Comparison of ENCODE assay signal across 8 mouse cellular contexts in the genomic region with DNA sequence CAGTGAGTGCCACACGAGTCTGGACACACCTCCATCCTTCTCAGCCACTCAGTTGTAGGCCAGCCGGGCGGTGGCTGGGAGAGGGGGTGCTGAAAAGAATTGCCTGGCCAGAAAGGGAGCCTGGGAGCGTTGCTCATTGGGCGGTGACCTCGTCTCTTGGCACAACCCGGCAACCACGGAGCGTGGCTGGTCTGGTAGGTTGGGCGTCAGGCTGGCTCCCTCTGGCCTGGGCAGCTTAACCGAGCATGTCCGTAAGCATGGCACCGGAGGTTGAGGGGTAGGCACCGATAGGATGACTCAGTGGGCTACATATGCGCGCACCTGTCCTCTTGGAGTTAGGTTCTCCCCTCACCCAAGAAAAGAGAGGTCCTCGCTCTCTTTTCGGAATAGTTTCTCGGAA. TPM values are rescaled to one million over a fixed set of nuclear protein-coding genes. Genes with fewer than 3 reads are reported as not detected.
DNase-seq lines count a peak whose midpoint lies in the region; ATAC-seq and TF ChIP-seq lines count a peak whose summit lies in the region.

No protein-coding gene starts in this region.

- WGBS in forebrain, embryonic 13.5 days: under 1% methylated on average over 19 of the region's 19 CpGs
- 1% methylated on average over 19 of the region's 19 CpGs for WGBS in lung, embryonic 14.5 days

- H3K36me3 ChIP-seq in forebrain, embryonic 13.5 days (ENCODE audit: poor library complexity, severe bottlenecking): peaks cover 12% of the 10 kb centered on the region
- H3K36me3 ChIP-seq in lung, embryonic 14.5 days (ENCODE audit: insufficient read depth): peaks cover 9% of the 10 kb centered on the region; the same call in 1 of the 2 replicates

- peak overlapping the region; percentile 60 for H3K4me3 ChIP-seq in brown adipose tissue, adult 24 weeks (ENCODE audit: insufficient read depth, low read depth, low read length)
- H3K4me3 ChIP-seq in forebrain, embryonic 13.5 days: peak overlapping the region; percentile 79
- peak overlapping the region; percentile 61 for H3K4me3 ChIP-seq in lung, embryonic 14.5 days (ENCODE audit: low read depth, low read length)

- no peak for ATAC-seq in forebrain, embryonic 13.5 days
- peak; percentile 13; the same call in 1 of the 2 replicates for ATAC-seq in lung, embryonic 14.5 days (ENCODE audit: insufficient read depth)

- TF ChIP-seq CTCF in lung, embryonic 14.5 days (IDR thresholded peaks at IDR 0.05; ENCODE audit: low read depth): no peak

- no peaks in the 10 kb centered on the region for H3K27me3 ChIP-seq in forebrain, embryonic 13.5 days
- H3K27me3 ChIP-seq in lung, embryonic 14.5 days (ENCODE audit: insufficient read depth, low read length): no peaks in the 10 kb centered on the region; the same call in 1 of the 2 replicates

- peaks cover 2% of the 10 kb centered on the region; the same call in 1 of the 2 replicates for H3K4me1 ChIP-seq in brown adipose tissue, adult 24 weeks (ENCODE audit: control insufficient read depth, insufficient read depth, insufficient read length, low read length)
- peaks cover 67% of the 10 kb centered on the region for H3K4me1 ChIP-seq in forebrain, embryonic 13.5 days
- H3K4me1 ChIP-seq in lung, embryonic 14.5 days (ENCODE audit: insufficient read depth): peaks cover 36% of the 10 kb centered on the region

- H3K9me3 ChIP-seq in forebrain, embryonic 13.5 days (replicated peaks): peaks cover 6% of the 10 kb centered on the region
- peaks cover 4% of the 10 kb centered on the region; the same call in 1 of the 2 replicates for H3K9me3 ChIP-seq in lung, embryonic 14.5 days (ENCODE audit: low read depth, low read length)

- peak; percentile 41 for DNase-seq in ES-CJ7 (ENCODE audit: low read depth, low spot score)
- peak; percentile 81 for DNase-seq in heart, postnatal 25 days (ENCODE audit: low spot score)
- peak; percentile 71 to 82 for DNase-seq in layer of hippocampus, adult 8-10 months (ENCODE audit: low spot score in 2 of 2)
- peak; percentile 72 for DNase-seq in lung, embryonic 14.5 days
- DNase-seq in retina, postnatal 1 day: peak; percentile 83
- no peak for DNase-seq in c-Kit-positive CD71-positive TER-119-positive erythroid progenitor cells, embryonic 14.5 days (ENCODE audit: low spot score)

- H3K4me2 ChIP-seq in forebrain, embryonic 13.5 days: peak overlapping the region; percentile 88
- peak overlapping the region; percentile 83 for H3K4me2 ChIP-seq in lung, embryonic 14.5 days

- H3K9ac ChIP-seq in forebrain, embryonic 13.5 days: peak overlapping the region; percentile 97
- H3K9ac ChIP-seq in lung, embryonic 14.5 days: peak overlapping the region; percentile 75

- peak overlapping the region; percentile 46 for H3K27ac ChIP-seq in brown adipose tissue, adult 24 weeks (replicated peaks; ENCODE audit: low read depth, low read length)
- peak overlapping the region; percentile 99 for H3K27ac ChIP-seq in forebrain, embryonic 13.5 days
- H3K27ac ChIP-seq in lung, embryonic 14.5 days (ENCODE audit: low read depth): peak overlapping the region; percentile 97

- intact Hi-C loops in heart, postnatal 25 days (cut with DNase I): no loop called here

RNA-seq across cellular contexts. Expression of a gene that starts 4.5 kb away (rescaled TPM):
- polyA plus RNA-seq in brown adipose tissue, adult 24 weeks (2012; ENCODE audit: insufficient read depth, insufficient read length, missing spikeins): 4.2 and 4.5 TPM in 2 replicates
- 153 and 169 TPM in 2 replicates for polyA plus RNA-seq in forebrain, embryonic 13.5 days (2015; fragmentation: Nextera tagmentation; extraction: Ambion mirVana)
- total RNA-seq in heart, postnatal 25 days (2021): 10 to 100 TPM; 33.1 to 41.7 TPM
- 10 to 100 TPM; 58.3 to 84.6 (median 74.1) TPM for total RNA-seq in layer of hippocampus, adult 8-10 months (2022)
- polyA plus RNA-seq in lung, embryonic 14.5 days (2014; fragmentation: Nextera tagmentation; extraction: Ambion mirVana): 32.9 and 38.2 TPM in 2 replicates

RNA-seq across cellular contexts. Expression of a gene that starts 26.4 kb away (rescaled TPM):
- polyA plus RNA-seq in brown adipose tissue, adult 24 weeks (2012; ENCODE audit: insufficient read depth, insufficient read length, missing spikeins): 16.3 and 19.0 TPM in 2 replicates
- polyA plus RNA-seq in forebrain, embryonic 13.5 days (2015; fragmentation: Nextera tagmentation; extraction: Ambion mirVana): 36.3 and 42.6 TPM in 2 replicates
- total RNA-seq in heart, postnatal 25 days (2021): 10 to 100 TPM; 17.5 to 18.3 TPM
- total RNA-seq in layer of hippocampus, adult 8-10 months (2022): 10 to 100 TPM; 28.3 to 35.3 (median 33.2) TPM
- 47.4 and 49.3 TPM in 2 replicates for polyA plus RNA-seq in lung, embryonic 14.5 days (2014; fragmentation: Nextera tagmentation; extraction: Ambion mirVana)

RNA-seq across cellular contexts. Expression of a gene that starts 32.5 kb away (rescaled TPM):
- polyA plus RNA-seq in brown adipose tissue, adult 24 weeks (2012; ENCODE audit: insufficient read depth, insufficient read length, missing spikeins): 18.1 and 18.5 TPM in 2 replicates
- 12.7 and 17.0 TPM in 2 replicates for polyA plus RNA-seq in forebrain, embryonic 13.5 days (2015; fragmentation: Nextera tagmentation; extraction: Ambion mirVana)
- total RNA-seq in heart, postnatal 25 days (2021): 10 to 100 TPM; 32.3 TPM
- total RNA-seq in layer of hippocampus, adult 8-10 months (2022): 10 to 100 TPM; 28.0 to 44.7 (median 35.4) TPM
- 22.4 and 24.1 TPM in 2 replicates for polyA plus RNA-seq in lung, embryonic 14.5 days (2014; fragmentation: Nextera tagmentation; extraction: Ambion mirVana)

RNA-seq across cellular contexts. Expression of a gene that starts 56.4 kb away (rescaled TPM):
- polyA plus RNA-seq in brown adipose tissue, adult 24 weeks (2012; ENCODE audit: insufficient read depth, insufficient read length, missing spikeins): not detected in 2 replicates
- polyA plus RNA-seq in forebrain, embryonic 13.5 days (2015; fragmentation: Nextera tagmentation; extraction: Ambion mirVana): 0.06 TPM in 1 of 2 replicates, not detected in the other
- total RNA-seq in heart, postnatal 25 days (2021): not detected
- not detected for total RNA-seq in layer of hippocampus, adult 8-10 months (2022)
- 1.0 and 1.4 TPM in 2 replicates for polyA plus RNA-seq in lung, embryonic 14.5 days (2014; fragmentation: Nextera tagmentation; extraction: Ambion mirVana)

Comparison
In these comparisons a context has a peak if more than half of its experiments do, and no peak if none do; other contexts are left out.
1. H3K27ac ChIP-seq: peak in every context shown above with its lines; median percentile 99 in forebrain, embryonic 13.5 days; 97 in lung, embryonic 14.5 days; 46 in brown adipose tissue, adult 24 weeks.